ENCODE assay signal across 7 mouse cellular contexts in genomic region chr10:80985970-80986701, GRCm38 (mm10). TPM values are rescaled to one million over a fixed set of nuclear protein-coding genes. Genes with fewer than 3 reads are reported as not detected.
A peak's percentile ranks its signal among the peaks of the same experiment; 100 is the strongest.
DNase-seq lines count a peak whose midpoint lies in the region; ATAC-seq lines count a peak whose summit lies in the region.

No protein-coding gene starts in this region.

- peaks cover 34% of the 10 kb centered on the region for H3K27me3 ChIP-seq in neural tube, embryonic 12.5 days (replicated peaks)
- H3K27me3 ChIP-seq in forebrain, embryonic 12.5 days = peaks cover 60% of the 10 kb centered on the region
- peaks cover 30% of the 10 kb centered on the region for H3K27me3 ChIP-seq in limb, embryonic 15.5 days
- H3K27me3 ChIP-seq in stomach, embryonic 14.5 days (ENCODE audit: control insufficient read depth, insufficient read depth, low read length) = peaks cover 9% of the 10 kb centered on the region; the same call in 1 of the 2 replicates

- no peak overlapping the region for H3K27ac ChIP-seq in neural tube, embryonic 12.5 days
- H3K27ac ChIP-seq in forebrain, embryonic 12.5 days = no peak overlapping the region
- no peak overlapping the region for H3K27ac ChIP-seq in limb, embryonic 15.5 days
- H3K27ac ChIP-seq in stomach, embryonic 14.5 days (ENCODE audit: low read length) = no peak overlapping the region

- H3K4me1 ChIP-seq in neural tube, embryonic 12.5 days = peaks cover 13% of the 10 kb centered on the region; the same call in 1 of the 2 replicates
- H3K4me1 ChIP-seq in forebrain, embryonic 12.5 days = peaks cover 8% of the 10 kb centered on the region
- peaks cover 18% of the 10 kb centered on the region for H3K4me1 ChIP-seq in limb, embryonic 15.5 days
- 0 out of 2 replicates have a peak, but pooled peaks cover 5% of the 10 kb centered on the region for H3K4me1 ChIP-seq in stomach, embryonic 14.5 days (ENCODE audit: control insufficient read depth, insufficient read depth, low read length)

- no peak for ATAC-seq in neural tube, embryonic 12.5 days (ENCODE audit: low FRiP score, low read depth)
- ATAC-seq in forebrain, embryonic 12.5 days (ENCODE audit: low FRiP score) = no peak
- no peak for ATAC-seq in limb, embryonic 15.5 days (ENCODE audit: insufficient number of reproducible peaks, low FRiP score, low TSS enrichment, low read depth)
- no peak for ATAC-seq in stomach, embryonic 14.5 days (ENCODE audit: insufficient number of reproducible peaks, insufficient read depth, low FRiP score, low read depth)

- peak overlapping the region; percentile 38 for H3K4me2 ChIP-seq in neural tube, embryonic 12.5 days (replicated peaks)
- peak overlapping the region; percentile 33 for H3K4me2 ChIP-seq in forebrain, embryonic 12.5 days
- H3K4me2 ChIP-seq in limb, embryonic 15.5 days = peak overlapping the region; percentile 46
- H3K4me2 ChIP-seq in stomach, embryonic 14.5 days (replicated peaks; ENCODE audit: low read depth, low read length) = peak overlapping the region; percentile 47

- 0 out of 2 replicates have a peak overlapping the region, but pooled peaks have one; percentile 26 for H3K9ac ChIP-seq in neural tube, embryonic 12.5 days
- H3K9ac ChIP-seq in forebrain, embryonic 12.5 days = peak overlapping the region; percentile 17; the same call in 1 of the 2 replicates
- H3K9ac ChIP-seq in limb, embryonic 15.5 days = no peak overlapping the region
- H3K9ac ChIP-seq in stomach, embryonic 14.5 days (replicated peaks; ENCODE audit: low read depth, low read length) = no peak overlapping the region

- no peak for DNase-seq in neural tube, embryonic 10.5 days (ENCODE audit: extremely low spot score, low spot score)
- DNase-seq in adipocyte (ENCODE audit: low spot score) = no peak
- DNase-seq in c-Kit-positive CD71-positive TER-119-positive erythroid progenitor cells, embryonic 14.5 days (ENCODE audit: low spot score) = no peak

- H3K9me3 ChIP-seq in neural tube, embryonic 12.5 days = no peaks in the 10 kb centered on the region
- no peaks in the 10 kb centered on the region for H3K9me3 ChIP-seq in forebrain, embryonic 12.5 days
- no peaks in the 10 kb centered on the region for H3K9me3 ChIP-seq in limb, embryonic 15.5 days
- H3K9me3 ChIP-seq in stomach, embryonic 14.5 days (ENCODE audit: control insufficient read depth, low read depth, low read length) = no peaks in the 10 kb centered on the region

- WGBS in neural tube, embryonic 12.5 days = 36% methylated on average over 13 of the region's 13 CpGs
- 34% methylated on average over 13 of the region's 13 CpGs for WGBS in forebrain, embryonic 12.5 days
- WGBS in limb, embryonic 15.5 days = 32% methylated on average over 13 of the region's 13 CpGs
- 35% methylated on average over 13 of the region's 13 CpGs for WGBS in stomach, embryonic 14.5 days

- H3K36me3 ChIP-seq in neural tube, embryonic 12.5 days = no peaks in the 10 kb centered on the region
- H3K36me3 ChIP-seq in forebrain, embryonic 12.5 days (replicated peaks) = no peaks in the 10 kb centered on the region
- H3K36me3 ChIP-seq in limb, embryonic 15.5 days = no peaks in the 10 kb centered on the region
- no peaks in the 10 kb centered on the region for H3K36me3 ChIP-seq in stomach, embryonic 14.5 days (ENCODE audit: control insufficient read depth, insufficient read depth, low read length)

- no peak overlapping the region for H3K4me3 ChIP-seq in neural tube, embryonic 12.5 days
- H3K4me3 ChIP-seq in forebrain, embryonic 12.5 days (replicated peaks) = peak overlapping the region; percentile 4; the same call in 1 of the 2 replicates
- peak overlapping the region; percentile 25 for H3K4me3 ChIP-seq in limb, embryonic 15.5 days
- H3K4me3 ChIP-seq in stomach, embryonic 14.5 days (ENCODE audit: low read depth, low read length) = peak overlapping the region; percentile 19

RNA-seq across cellular contexts. Expression of gene Gng7, which starts 28.6 kb away (rescaled TPM):
- 11.2 and 14.0 TPM in 2 replicates for polyA plus RNA-seq in neural tube, embryonic 12.5 days (2016; fragmentation: Nextera tagmentation; extraction: Ambion mirVana)
- polyA plus RNA-seq in forebrain, embryonic 12.5 days (2016; fragmentation: Nextera tagmentation; extraction: Ambion mirVana) = 9.8 and 11.0 TPM in 2 replicates
- polyA plus RNA-seq in limb, embryonic 15.5 days (2015; fragmentation: Nextera tagmentation; extraction: Ambion mirVana) = 7.7 and 8.7 TPM in 2 replicates
- polyA plus RNA-seq in stomach, embryonic 14.5 days (2014; fragmentation: Nextera tagmentation; extraction: Ambion mirVana) = 4.7 and 5.9 TPM in 2 replicates

RNA-seq across cellular contexts. Expression of gene Diras1, which starts 39.3 kb away (rescaled TPM):
- polyA plus RNA-seq in neural tube, embryonic 12.5 days (2016; fragmentation: Nextera tagmentation; extraction: Ambion mirVana) = 16.6 and 16.8 TPM in 2 replicates
- 8.7 and 11.6 TPM in 2 replicates for polyA plus RNA-seq in forebrain, embryonic 12.5 days (2016; fragmentation: Nextera tagmentation; extraction: Ambion mirVana)
- polyA plus RNA-seq in limb, embryonic 15.5 days (2015; fragmentation: Nextera tagmentation; extraction: Ambion mirVana) = 0.05 and 0.29 TPM in 2 replicates
- 0.20 and 0.41 TPM in 2 replicates for polyA plus RNA-seq in stomach, embryonic 14.5 days (2014; fragmentation: Nextera tagmentation; extraction: Ambion mirVana)

RNA-seq across cellular contexts. Expression of gene Slc39a3, which starts 51.1 kb away (rescaled TPM):
- polyA plus RNA-seq in neural tube, embryonic 12.5 days (2016; fragmentation: Nextera tagmentation; extraction: Ambion mirVana) = 33.9 and 40.2 TPM in 2 replicates
- 29.2 and 32.8 TPM in 2 replicates for polyA plus RNA-seq in forebrain, embryonic 12.5 days (2016; fragmentation: Nextera tagmentation; extraction: Ambion mirVana)
- polyA plus RNA-seq in limb, embryonic 15.5 days (2015; fragmentation: Nextera tagmentation; extraction: Ambion mirVana) = 21.3 and 21.8 TPM in 2 replicates
- 10.3 and 11.9 TPM in 2 replicates for polyA plus RNA-seq in stomach, embryonic 14.5 days (2014; fragmentation: Nextera tagmentation; extraction: Ambion mirVana)

RNA-seq across cellular contexts. Expression of gene Gadd45b, which starts 56.3 kb away (rescaled TPM):
- polyA plus RNA-seq in neural tube, embryonic 12.5 days (2016; fragmentation: Nextera tagmentation; extraction: Ambion mirVana) = 7.9 and 8.0 TPM in 2 replicates
- polyA plus RNA-seq in forebrain, embryonic 12.5 days (2016; fragmentation: Nextera tagmentation; extraction: Ambion mirVana) = 8.2 and 9.8 TPM in 2 replicates
- 44.4 and 44.7 TPM in 2 replicates for polyA plus RNA-seq in limb, embryonic 15.5 days (2015; fragmentation: Nextera tagmentation; extraction: Ambion mirVana)
- polyA plus RNA-seq in stomach, embryonic 14.5 days (2014; fragmentation: Nextera tagmentation; extraction: Ambion mirVana) = 16.1 and 20.7 TPM in 2 replicates

Comparison
In these comparisons a context has a peak if more than half of its experiments do, and no peak if none do; other contexts are left out.
1. H3K9ac ChIP-seq: peak in neural tube, embryonic 12.5 days (single experiment) and forebrain, embryonic 12.5 days (single experiment); none in limb, embryonic 15.5 days (single experiment) and stomach, embryonic 14.5 days (single experiment).
2. Peak in every context shown above with its lines, with median percentiles within 50 percentile points of each other: H3K4me2 ChIP-seq.